Mouse (Mus musculus) cortical plate, adult 2 months (tissue): ENCODE results near the gene Tmem231.

Experiments used
- CTCF ChIP-seq: fragments of 200-500 bp; IDR thresholded peaks from 2 replicates; pipeline ENCODE4 v1.5.1; 2011; ENCODE audit warnings: mild to moderate bottlenecking, control low read depth, low read length; ENCODE audit not compliant: insufficient read depth; ENCODE audit errors: extremely low read depth
- POLR2A ChIP-seq: fragments of 200-500 bp; IDR thresholded peaks from 2 replicates; pipeline ENCODE4 v1.6.1; 2011; ENCODE audit warnings: mild to moderate bottlenecking, low read length, control low read depth; ENCODE audit not compliant: insufficient read depth; ENCODE audit errors: extremely low read depth

- TF ChIP-seq CTCF = no peak
- TF ChIP-seq POLR2A = no peak
Measured at GRCm38 (mm10) chr8:111968541-111968940, 34.9 kb upstream of the Tmem231 start.
